Mouse (Mus musculus) v-Abl transformed pro-B cells (cell line): ENCODE results near the gene Nrbp1.

Source experiments
- in situ Hi-C, 2 experiments: fragments of 400-800 bp; cut with MboI; formaldehyde crosslinking; loops; one replicate each; pipeline ENCODE4 v1.15.1; 2025; ENCODE audit not compliant: unreplicated experiment in 2 of 2

Nrbp1 gene

GRCm38 (mm10) chr5:31297047-31297757, 56.5 kb downstream of the Nrbp1 start, which contains the start of gene Gckr:
Gene Gckr (plus strand): TSS chr5:31297443.
- in situ Hi-C loops, result loop anchor here in 1 of 2 experiments (5.0 kb wide), 1 partner anchor 95 kb away; the partner anchor contains the start of gene Zfp513

- in situ Hi-C loops, result loop anchor here in 1 of 2 experiments (5.0 kb wide), 1 partner anchor 96 kb away; the partner anchor contains the start of gene Zfp513
Observed at GRCm38 (mm10) chr5:31297981-31298380, 57.3 kb downstream of the Nrbp1 start.

- in situ Hi-C loops, result loop anchor here in 1 of 2 experiments (5.0 kb wide), 1 partner anchor 96 kb away; the partner anchor contains the start of gene Zfp513
Observed at GRCm38 (mm10) chr5:31298486-31298885, 57.8 kb downstream of the Nrbp1 start.
